Mouse (Mus musculus): ENCODE measurements around the gene Zfp428. TPM values are rescaled to one million over a fixed set of nuclear protein-coding genes. Genes with fewer than 3 reads are reported as not detected.
"Not testable (repeated sequence)": the region's sequence is repeated elsewhere in the genome, so short reads cannot be mapped to it uniquely, and the experiment has no call there.

The Zfp428 gene
- polyA plus RNA-seq, 1 experiment: not detected

- Histone ChIP-seq H3K4me1 (ENCODE audit: control insufficient read depth, insufficient read depth, low read length) (peaks cover 24% of the 10 kb centered on the region), H3K27ac (ENCODE audit: insufficient read depth, low read depth, low read length) (no peak overlapping the region), H3K4me3 (ENCODE audit: insufficient read depth, low read depth, low read length) (no peak overlapping the region)
- TF ChIP-seq POLR2A (IDR thresholded peaks at IDR 0.05; ENCODE audit: insufficient read depth, low read depth, low read length): no peak
- TF ChIP-seq CTCF (IDR thresholded peaks at IDR 0.05; ENCODE audit: insufficient read depth, low read depth, low read length): no peak
- 97% methylated on average over 2 of the region's 2 CpGs for WGBS
Observed at GRCm38 (mm10) chr7:24479685-24480084, 27.1 kb upstream of the Zfp428 start.

- TF ChIP-seq POLR2A (IDR thresholded peaks at IDR 0.05; ENCODE audit: insufficient read depth, low read depth, low read length): no peak
- no peak for TF ChIP-seq CTCF (IDR thresholded peaks at IDR 0.05; ENCODE audit: insufficient read depth, low read depth, low read length)
- WGBS: 32% methylated on average over 18 of the region's 18 CpGs
- H3K4me1 ChIP-seq (ENCODE audit: control insufficient read depth, insufficient read depth, low read length): peaks cover 20% of the 10 kb centered on the region
- H3K4me3 ChIP-seq (ENCODE audit: insufficient read depth, low read depth, low read length): peak overlapping the region; percentile 64; the same call in 1 of the 2 replicates
- peak overlapping the region; percentile 21; the same call in 1 of the 2 replicates for H3K27ac ChIP-seq (ENCODE audit: insufficient read depth, low read depth, low read length)
Observed at GRCm38 (mm10) chr7:24480121-24480941, 26.5 kb upstream of the Zfp428 start.

- no peak for TF ChIP-seq POLR2A (IDR thresholded peaks at IDR 0.05; ENCODE audit: insufficient read depth, low read depth, low read length)
- no peak for TF ChIP-seq CTCF (IDR thresholded peaks at IDR 0.05; ENCODE audit: insufficient read depth, low read depth, low read length)
- H3K4me3 ChIP-seq (ENCODE audit: insufficient read depth, low read depth, low read length): peak overlapping the region; percentile 64
- 8% methylated on average over 14 of the region's 14 CpGs for WGBS
- peaks cover 26% of the 10 kb centered on the region for H3K4me1 ChIP-seq (ENCODE audit: control insufficient read depth, insufficient read depth, low read length)
- peak overlapping the region; percentile 64 for H3K27ac ChIP-seq (ENCODE audit: insufficient read depth, low read depth, low read length)
Observed at GRCm38 (mm10) chr7:24480986-24481473, 25.8 kb upstream of the Zfp428 start.

- H3K27ac ChIP-seq (ENCODE audit: insufficient read depth, low read depth, low read length): peak within 1 kb of the TSS; percentile 66
- H3K4me3 ChIP-seq (ENCODE audit: insufficient read depth, low read depth, low read length): peak within 1 kb of the TSS; percentile 64
- no peak for TF ChIP-seq CTCF (IDR thresholded peaks at IDR 0.05; ENCODE audit: insufficient read depth, low read depth, low read length)
- TF ChIP-seq POLR2A (IDR thresholded peaks at IDR 0.05; ENCODE audit: insufficient read depth, low read depth, low read length): peak; percentile 89
- H3K4me1 ChIP-seq (ENCODE audit: control insufficient read depth, insufficient read depth, low read length): peaks cover 30% of the 10 kb centered on the region
- WGBS: 3% methylated on average over 83 of the region's 83 CpGs
Observed at GRCm38 (mm10) chr7:24481474-24482207, 25.2 kb upstream of the Zfp428 start, which contains the start of gene Cadm4. TSS of gene Cadm4 (plus strand) at chr7:24482023.

- peaks cover 36% of the 10 kb centered on the region for H3K4me1 ChIP-seq (ENCODE audit: control insufficient read depth, insufficient read depth, low read length)
- 4% methylated on average over 18 of the region's 38 CpGs for WGBS
- TF ChIP-seq POLR2A (IDR thresholded peaks at IDR 0.05; ENCODE audit: insufficient read depth, low read depth, low read length) (no peak), CTCF (IDR thresholded peaks at IDR 0.05; ENCODE audit: insufficient read depth, low read depth, low read length) (no peak)
- H3K4me3 ChIP-seq (ENCODE audit: insufficient read depth, low read depth, low read length): peak overlapping the region; percentile 64
- peak overlapping the region; percentile 66 for H3K27ac ChIP-seq (ENCODE audit: insufficient read depth, low read depth, low read length)
Observed at GRCm38 (mm10) chr7:24482208-24483020, 24.4 kb upstream of the Zfp428 start.

GRCm38 (mm10) chr7:24483291-24483690, 23.5 kb upstream of the Zfp428 start:
- Histone ChIP-seq H3K4me1 (ENCODE audit: control insufficient read depth, insufficient read depth, low read length) (peaks cover 42% of the 10 kb centered on the region), H3K4me3 (ENCODE audit: insufficient read depth, low read depth, low read length) (peak overlapping the region; percentile 64; the same call in 1 of the 2 replicates)
- H3K27ac ChIP-seq (ENCODE audit: insufficient read depth, low read depth, low read length): not testable (repeated sequence)
- 50% methylated on average over 6 of the region's 6 CpGs for WGBS

GRCm38 (mm10) chr7:24485481-24485880, 21.3 kb upstream of the Zfp428 start:
- 23% methylated on average over 9 of the region's 9 CpGs for WGBS

GRCm38 (mm10) chr7:24486654-24487130, 20.1 kb upstream of the Zfp428 start:
- Histone ChIP-seq H3K27ac (ENCODE audit: insufficient read depth, low read depth, low read length) (peak overlapping the region; percentile 94), H3K4me3 (ENCODE audit: insufficient read depth, low read depth, low read length) (peak overlapping the region; percentile 42), H3K4me1 (ENCODE audit: control insufficient read depth, insufficient read depth, low read length) (peaks cover 33% of the 10 kb centered on the region)
- TF ChIP-seq CTCF (IDR thresholded peaks at IDR 0.05; ENCODE audit: insufficient read depth, low read depth, low read length) (no peak), POLR2A (IDR thresholded peaks at IDR 0.05; ENCODE audit: insufficient read depth, low read depth, low read length) (no peak)
- WGBS: 12% methylated on average over 9 of the region's 9 CpGs

More at GRCm38 (mm10) chr7:24485481-24485880, 21.3 kb upstream of the Zfp428 start:
- peak overlapping the region; percentile 94 for H3K27ac ChIP-seq (ENCODE audit: insufficient read depth, low read depth, low read length)
- TF ChIP-seq CTCF (IDR thresholded peaks at IDR 0.05; ENCODE audit: insufficient read depth, low read depth, low read length) (no peak), POLR2A (IDR thresholded peaks at IDR 0.05; ENCODE audit: insufficient read depth, low read depth, low read length) (no peak)
- peak overlapping the region; percentile 42 for H3K4me3 ChIP-seq (ENCODE audit: insufficient read depth, low read depth, low read length)
- H3K4me1 ChIP-seq (ENCODE audit: control insufficient read depth, insufficient read depth, low read length): peaks cover 41% of the 10 kb centered on the region

All from olfactory bulb, adult 2 months (tissue).